Mouse (Mus musculus) spleen, adult 2 months (tissue): ENCODE measurements around the gene Slc34a1.

Source experiments
- CTCF ChIP-seq: fragments of 200-500 bp; IDR thresholded peaks from 2 replicates; pipeline ENCODE4 v1.5.1; 2011; ENCODE audit warnings: mild to moderate bottlenecking, inconsistent platforms; ENCODE audit not compliant: insufficient read depth, insufficient read length, insufficient replicate concordance; ENCODE audit errors: extremely low read depth
- POLR2A ChIP-seq: fragments of 200-500 bp; IDR thresholded peaks from 2 replicates; pipeline ENCODE4 v1.6.1; 2011; ENCODE audit warnings: low read depth, low read length, inconsistent platforms

GRCm38 (mm10) chr13:55449205-55449604, 51.2 kb downstream of the Slc34a1 start:
- no peak for TF ChIP-seq CTCF
- TF ChIP-seq POLR2A = no peak
